Mouse (Mus musculus) gastrocnemius, adult 2 months (tissue): ENCODE measurements around the gene Tmf1. TPM values are rescaled to one million over a fixed set of nuclear protein-coding genes. Genes with fewer than 3 reads are reported as not detected.

Experiments
- DNase-seq: peaks from one replicate; pipeline ENCODE4 v3.0.0; 2022
- H3K27ac ChIP-seq: fragments of 200-600 bp; 2 replicates; pipeline ENCODE4 v1.8.1; 2022; ENCODE audit warnings: mild to moderate bottlenecking
- H3K4me3 ChIP-seq: fragments of 200-600 bp; 2 replicates; pipeline ENCODE4 v1.8.1; 2022; ENCODE audit warnings: mild to moderate bottlenecking, moderate library complexity
- CTCF ChIP-seq: fragments of 200-600 bp; IDR thresholded peaks from 2 replicates; pipeline ENCODE4 v1.8.1; 2022; ENCODE audit warnings: antibody characterized with exemption, mild to moderate bottlenecking, moderate library complexity
- intact Hi-C: fragments of 180-260 bp; cut with DNase I; formaldehyde crosslinking; loops from one replicate; pipeline ENCODE4 v1.15.1; 2025
- total RNA-seq, 2 experiments: library from RNA; stranded (reverse); gene quantifications; 2 replicates each; pipeline ENCODE4 v1.2.3; 2021

Tmf1 gene
- total RNA-seq, 2 experiments from 2014 or later = 46.7 to 50.5 TPM

- peak; percentile 45 for DNase-seq
- 0 out of 2 replicates have a peak, but pooled peaks have one; percentile 5 for TF ChIP-seq CTCF
- Histone ChIP-seq H3K4me3 (peak overlapping the region; percentile 94), H3K27ac (peak overlapping the region; percentile 99)
- intact Hi-C loops = loop anchor here (5.0 kb wide), 1 partner anchor 41 kb away; the partner anchor contains the start of gene Lmod3
These were observed 32.2 kb upstream of the Tmf1 start for GRCm38 (mm10) chr6:97210962-97211601.

GRCm38 (mm10) chr6:97210191-97210961 lies 31.5 kb upstream of the Tmf1 start, which contains the start of gene Arl6ip5:
Arl6ip5 (plus strand) TSS chr6:97210689.
- H3K27ac ChIP-seq = peak within 1 kb of the TSS; percentile 99
- peak; percentile 94 for DNase-seq
- peak within 1 kb of the TSS; percentile 94 for H3K4me3 ChIP-seq
- no peak for TF ChIP-seq CTCF
- intact Hi-C loops = loop anchor here (5.0 kb wide), 1 partner anchor 42 kb away; the partner anchor contains the start of gene Lmod3

GRCm38 (mm10) chr6:97209751-97210150 lies 30.8 kb upstream of the Tmf1 start:
- peak overlapping the region; percentile 94 for H3K4me3 ChIP-seq
- no peak for TF ChIP-seq CTCF
- intact Hi-C loops = loop anchor here (5.0 kb wide), 1 partner anchor 43 kb away; the partner anchor contains the start of gene Lmod3
- H3K27ac ChIP-seq = peak overlapping the region; percentile 99
- DNase-seq = no peak

- H3K27ac ChIP-seq = peak overlapping the region; percentile 99
- TF ChIP-seq CTCF = no peak
- DNase-seq = no peak
- intact Hi-C loops = no loop called here
- H3K4me3 ChIP-seq = no peak overlapping the region
These were observed 30.3 kb upstream of the Tmf1 start for GRCm38 (mm10) chr6:97209201-97209600.

GRCm38 (mm10) chr6:97208406-97208805 lies 29.5 kb upstream of the Tmf1 start:
- peak overlapping the region; percentile 99 for H3K27ac ChIP-seq
- no peak for DNase-seq
- peak overlapping the region; percentile 34; the same call in 1 of the 2 replicates for H3K4me3 ChIP-seq
- TF ChIP-seq CTCF = no peak
- intact Hi-C loops = no loop called here

- no peak overlapping the region for H3K4me3 ChIP-seq
- intact Hi-C loops = no loop called here
- no peak for DNase-seq
- H3K27ac ChIP-seq = peak overlapping the region; percentile 99; the same call in 1 of the 2 replicates
- no peak for TF ChIP-seq CTCF
These were observed 28.2 kb upstream of the Tmf1 start for GRCm38 (mm10) chr6:97207085-97207484.

- no peak for TF ChIP-seq CTCF
- intact Hi-C loops = no loop called here
- H3K27ac ChIP-seq = peak within 1 kb of the TSS; percentile 92
- peak; percentile 100 for DNase-seq
- peak within 1 kb of the TSS; percentile 83 for H3K4me3 ChIP-seq
These were observed 26.5 kb upstream of the Tmf1 start, which contains the start of gene Uba3 for GRCm38 (mm10) chr6:97205439-97205885. Uba3 (minus strand) TSS chr6:97205647.

- DNase-seq = peak; percentile 54
- intact Hi-C loops = no loop called here
- Histone ChIP-seq H3K4me3 (peak overlapping the region; percentile 83), H3K27ac (peak overlapping the region; percentile 92)
- no peak for TF ChIP-seq CTCF
These were observed 26.0 kb upstream of the Tmf1 start for GRCm38 (mm10) chr6:97204952-97205351.

GRCm38 (mm10) chr6:97204252-97204869 lies 25.4 kb upstream of the Tmf1 start:
- TF ChIP-seq CTCF = no peak
- intact Hi-C loops = no loop called here
- peak overlapping the region; percentile 92 for H3K27ac ChIP-seq
- no peak for DNase-seq
- H3K4me3 ChIP-seq = peak overlapping the region; percentile 83

GRCm38 (mm10) chr6:97202477-97202876 lies 23.6 kb upstream of the Tmf1 start:
- no peak overlapping the region for H3K4me3 ChIP-seq
- no peak for TF ChIP-seq CTCF
- intact Hi-C loops = no loop called here

GRCm38 (mm10) chr6:97200437-97200836 lies 21.5 kb upstream of the Tmf1 start:
- intact Hi-C loops = no loop called here
- no peak for DNase-seq
- H3K27ac ChIP-seq = no peak overlapping the region
- peak; percentile 29; the same call in 1 of the 2 replicates for TF ChIP-seq CTCF
- no peak overlapping the region for H3K4me3 ChIP-seq

More at GRCm38 (mm10) chr6:97202477-97202876, 23.6 kb upstream of the Tmf1 start:
- no peak for DNase-seq
- H3K27ac ChIP-seq = no peak overlapping the region

GRCm38 (mm10) chr6:97179367-97179828 lies 476 bp upstream of the Tmf1 start:
- no peak for TF ChIP-seq CTCF
- peak overlapping the region; percentile 95 for H3K27ac ChIP-seq
- DNase-seq = no peak
- H3K4me3 ChIP-seq = peak overlapping the region; percentile 79
- intact Hi-C loops = loop anchor here (10.0 kb wide), 1 partner anchor 65 kb away; no protein-coding TSS in a partner anchor
